Mouse (Mus musculus): Measurements from ENCODE around the gene Snrnp40.
A peak's percentile ranks its signal among the peaks of the same experiment; 100 is the strongest.

The Snrnp40 gene

GRCm38 (mm10) chr4:130359486-130360237 is at the start of gene Snrnp40, which contains the start of gene Zcchc17:
Snrnp40 (plus strand) TSS chr4:130360132.
Zcchc17 (minus strand) TSS chr4:130359943.
- peak; percentile 100 for DNase-seq (ENCODE audit: low read depth, low spot score)

GRCm38 (mm10) chr4:130312526-130312925 is 47.4 kb upstream of the Snrnp40 start:
- no peak for DNase-seq (ENCODE audit: low read depth, low spot score)

- DNase-seq (ENCODE audit: low read depth, low spot score), result no peak
These were observed 46.4 kb upstream of the Snrnp40 start for GRCm38 (mm10) chr4:130313552-130313951.

- no peak for DNase-seq (ENCODE audit: low read depth, low spot score)
These were observed 44.0 kb upstream of the Snrnp40 start for GRCm38 (mm10) chr4:130315771-130316527.

- DNase-seq (ENCODE audit: low read depth, low spot score), result no peak
These were observed 43.2 kb upstream of the Snrnp40 start for GRCm38 (mm10) chr4:130316691-130317090.

GRCm38 (mm10) chr4:130318122-130318521 is 41.8 kb upstream of the Snrnp40 start:
- no peak for DNase-seq (ENCODE audit: low read depth, low spot score)

GRCm38 (mm10) chr4:130319564-130319963 is 40.4 kb upstream of the Snrnp40 start:
- DNase-seq (ENCODE audit: low read depth, low spot score), result no peak

- no peak for DNase-seq (ENCODE audit: low read depth, low spot score)
These were observed 38.3 kb upstream of the Snrnp40 start for GRCm38 (mm10) chr4:130321640-130322039.

- no peak for DNase-seq (ENCODE audit: low read depth, low spot score)
These were observed 37.4 kb upstream of the Snrnp40 start for GRCm38 (mm10) chr4:130322567-130322966.

GRCm38 (mm10) chr4:130323165-130323564 is 36.8 kb upstream of the Snrnp40 start:
- no peak for DNase-seq (ENCODE audit: low read depth, low spot score)

GRCm38 (mm10) chr4:130323607-130324006 is 36.3 kb upstream of the Snrnp40 start:
- no peak for DNase-seq (ENCODE audit: low read depth, low spot score)

GRCm38 (mm10) chr4:130325446-130325845 is 34.5 kb upstream of the Snrnp40 start:
- no peak for DNase-seq (ENCODE audit: low read depth, low spot score)

GRCm38 (mm10) chr4:130327366-130327765 is 32.6 kb upstream of the Snrnp40 start:
- no peak for DNase-seq (ENCODE audit: low read depth, low spot score)

- DNase-seq (ENCODE audit: low read depth, low spot score), result no peak
These were observed 24.1 kb upstream of the Snrnp40 start for GRCm38 (mm10) chr4:130335867-130336266.

GRCm38 (mm10) chr4:130341691-130342090 is 18.2 kb upstream of the Snrnp40 start:
- peak; percentile 69 for DNase-seq (ENCODE audit: low read depth, low spot score)

GRCm38 (mm10) chr4:130349666-130350065 is 10.3 kb upstream of the Snrnp40 start:
- no peak for DNase-seq (ENCODE audit: low read depth, low spot score)

- DNase-seq (ENCODE audit: low read depth, low spot score), result no peak
These were observed 9.1 kb upstream of the Snrnp40 start for GRCm38 (mm10) chr4:130350690-130351422.

GRCm38 (mm10) chr4:130352588-130352987 is 7.3 kb upstream of the Snrnp40 start:
- DNase-seq (ENCODE audit: low read depth, low spot score), result no peak

GRCm38 (mm10) chr4:130357946-130358345 is 2.0 kb upstream of the Snrnp40 start:
- no peak for DNase-seq (ENCODE audit: low read depth, low spot score)

- DNase-seq (ENCODE audit: low read depth, low spot score), result no peak
These were observed 282 bp downstream of the Snrnp40 start for GRCm38 (mm10) chr4:130360238-130360590.

GRCm38 (mm10) chr4:130376675-130377074 is 16.7 kb downstream of the Snrnp40 start:
- DNase-seq (ENCODE audit: low read depth, low spot score), result no peak

GRCm38 (mm10) chr4:130377500-130377899 is 17.6 kb downstream of the Snrnp40 start:
- no peak for DNase-seq (ENCODE audit: low read depth, low spot score)
